Mouse (Mus musculus): ENCODE measurements at regions not wholly inside any gene's neighbourhood (a gene's known extent, or its start where the extent isn't known, plus 50 kb on each side); places are given as distances from the start of the nearest gene placed in this dataset.
A peak's percentile ranks its signal among the peaks of the same experiment; 100 is the strongest.

DNA sequence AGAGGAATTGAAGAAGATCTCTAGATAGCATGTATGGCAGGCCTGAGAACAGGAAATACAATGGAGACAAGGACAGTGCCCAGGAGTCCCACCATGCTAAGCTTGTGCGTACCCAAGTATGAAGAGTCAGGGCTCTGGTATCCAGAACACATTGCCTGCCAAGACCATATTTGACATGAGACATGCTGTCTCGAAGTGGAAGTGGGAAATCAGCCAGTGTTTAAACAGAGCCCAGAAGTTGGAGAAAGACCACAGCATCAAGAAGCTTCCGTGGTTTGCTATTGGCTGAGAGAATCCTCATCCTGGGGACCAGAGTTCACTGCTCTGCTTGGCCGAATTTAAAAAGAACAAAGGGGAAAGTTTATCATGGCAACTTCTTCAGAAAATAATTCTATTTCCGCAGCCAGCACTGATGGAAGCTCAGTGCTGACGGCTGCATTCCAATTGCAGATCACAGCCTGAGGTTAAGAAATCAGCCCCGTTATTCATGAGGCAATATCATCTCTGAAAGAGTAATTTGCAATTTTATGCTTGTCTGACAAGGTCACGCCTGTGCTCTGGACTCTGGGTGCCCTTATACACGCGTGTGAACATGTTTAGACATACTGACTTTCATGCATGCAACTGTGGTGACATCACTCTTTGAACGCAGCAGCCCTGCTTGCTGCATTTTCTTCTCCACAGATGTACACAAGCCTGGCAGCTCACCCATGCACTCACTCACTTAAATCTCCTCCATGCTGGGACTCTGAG, 531.0 kb downstream of the Plekhb2 start:
- WGBS, result 70% methylated on average over 11 of the region's 11 CpGs
- ATAC-seq (ENCODE audit: insufficient number of reproducible peaks, low FRiP score), result no peak

DNA sequence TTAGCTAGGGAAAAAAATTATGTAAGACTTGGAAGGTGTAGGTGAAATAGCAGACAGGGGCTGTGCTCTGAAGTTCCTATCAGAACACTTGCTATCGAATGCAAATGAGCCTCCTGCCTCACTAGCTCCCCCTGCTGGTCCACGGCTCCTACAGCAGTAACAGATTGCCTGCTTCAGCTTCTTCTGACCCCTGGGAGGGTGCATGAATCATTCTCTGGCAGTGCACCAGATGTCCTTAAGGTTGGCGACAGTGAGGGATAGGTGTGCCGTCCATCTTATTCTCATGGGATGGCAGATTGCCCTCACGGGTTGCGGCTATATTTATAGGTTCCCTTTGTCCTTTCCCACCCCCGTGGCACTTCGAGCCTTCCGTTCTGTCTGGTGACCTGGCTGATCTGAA, 535.7 kb downstream of the Plekhb2 start:
- WGBS, result 36% methylated on average over 9 of the region's 9 CpGs
- Histone ChIP-seq H3K36me3 (no peaks in the 10 kb centered on the region), H3K9ac (no peak overlapping the region), H3K4me3 (no peak overlapping the region), H3K27ac (ENCODE audit: poor library complexity, severe bottlenecking) (no peak overlapping the region), H3K4me2 (0 out of 2 replicates have a peak overlapping the region, but pooled peaks have one; percentile 25), H3K9me3 (replicated peaks) (no peaks in the 10 kb centered on the region), H3K27me3 (replicated peaks) (no peaks in the 10 kb centered on the region), H3K4me1 (replicated peaks) (no peaks in the 10 kb centered on the region)
- no peak for ATAC-seq (ENCODE audit: insufficient number of reproducible peaks, low FRiP score)

More for the DNA sequence above, 531.0 kb downstream of the Plekhb2 start:
- Histone ChIP-seq H3K36me3 (no peaks in the 10 kb centered on the region), H3K4me2 (no peak overlapping the region), H3K27ac (ENCODE audit: poor library complexity, severe bottlenecking) (no peak overlapping the region), H3K4me3 (no peak overlapping the region), H3K27me3 (replicated peaks) (no peaks in the 10 kb centered on the region), H3K4me1 (replicated peaks) (no peaks in the 10 kb centered on the region), H3K9me3 (replicated peaks) (0 out of 2 replicates have a peak, but pooled peaks cover 3% of the 10 kb centered on the region), H3K9ac (no peak overlapping the region)

- Histone ChIP-seq H3K27ac (ENCODE audit: poor library complexity, severe bottlenecking) (no peak overlapping the region), H3K4me3 (no peak overlapping the region), H3K9me3 (replicated peaks) (no peaks in the 10 kb centered on the region), H3K27me3 (replicated peaks) (no peaks in the 10 kb centered on the region), H3K4me2 (no peak overlapping the region), H3K9ac (no peak overlapping the region), H3K4me1 (replicated peaks) (no peaks in the 10 kb centered on the region), H3K36me3 (no peaks in the 10 kb centered on the region)
- ATAC-seq (ENCODE audit: insufficient number of reproducible peaks, low FRiP score), result no peak
- 32% methylated on average over 6 of the region's 6 CpGs for WGBS
These were observed 538.4 kb downstream of the Plekhb2 start for GRCm38 (mm10) chr1:35388181-35388580.

GRCm38 (mm10) chr1:35390371-35390770, 540.6 kb downstream of the Plekhb2 start:
- H3K27me3 ChIP-seq (replicated peaks), result no peaks in the 10 kb centered on the region
- 77% methylated on average over 4 of the region's 4 CpGs for WGBS
- no peak for ATAC-seq (ENCODE audit: insufficient number of reproducible peaks, low FRiP score)
- H3K4me3 ChIP-seq, result no peak overlapping the region
- no peaks in the 10 kb centered on the region for H3K4me1 ChIP-seq (replicated peaks)
- H3K9me3 ChIP-seq (replicated peaks), result no peaks in the 10 kb centered on the region
- H3K36me3 ChIP-seq, result no peaks in the 10 kb centered on the region
- no peak overlapping the region for H3K4me2 ChIP-seq
- H3K27ac ChIP-seq (ENCODE audit: poor library complexity, severe bottlenecking), result no peak overlapping the region
- H3K9ac ChIP-seq, result no peak overlapping the region

DNA sequence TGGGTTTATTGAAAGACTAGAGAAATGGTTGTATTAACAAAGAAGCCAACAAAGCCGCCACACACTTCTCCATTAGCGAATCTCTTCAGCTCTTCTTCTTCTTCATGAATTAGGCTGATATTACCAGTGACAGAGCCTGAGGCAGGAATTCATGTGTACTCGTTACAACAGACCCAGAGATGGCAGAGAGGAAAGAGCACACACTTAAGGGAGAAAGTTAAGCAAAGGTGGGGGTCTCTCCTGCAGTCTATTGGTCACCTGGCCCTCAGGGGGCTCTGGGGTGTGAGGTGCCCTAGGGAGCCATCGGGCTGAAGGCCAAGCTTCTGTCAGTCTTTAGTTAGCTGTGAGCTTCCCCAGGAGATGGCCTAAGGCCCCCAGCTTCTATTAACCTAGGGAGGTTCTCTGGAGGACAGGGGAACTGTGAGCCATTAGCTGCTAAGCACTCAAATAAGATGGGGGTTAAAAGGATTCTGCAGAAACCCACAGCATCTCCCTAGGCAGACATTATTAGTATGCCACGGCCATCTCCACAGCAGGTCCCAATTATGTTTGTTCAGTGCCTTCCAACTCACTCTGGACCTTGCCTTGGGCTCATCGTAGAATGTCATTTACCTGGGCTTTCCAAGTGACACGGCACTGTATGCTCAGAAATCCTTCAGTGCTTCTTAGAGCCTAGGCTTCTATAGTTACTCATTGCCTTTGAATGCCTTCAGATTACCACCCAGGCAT, 541.2 kb downstream of the Plekhb2 start:
- H3K27ac ChIP-seq (ENCODE audit: poor library complexity, severe bottlenecking), result no peak overlapping the region
- no peak overlapping the region for H3K9ac ChIP-seq
- ATAC-seq (ENCODE audit: insufficient number of reproducible peaks, low FRiP score), result no peak
- H3K36me3 ChIP-seq, result no peaks in the 10 kb centered on the region
- H3K4me3 ChIP-seq, result no peak overlapping the region
- no peaks in the 10 kb centered on the region for H3K4me1 ChIP-seq (replicated peaks)
- no peaks in the 10 kb centered on the region for H3K27me3 ChIP-seq (replicated peaks)
- H3K9me3 ChIP-seq (replicated peaks), result no peaks in the 10 kb centered on the region
- WGBS, result 74% methylated on average over 7 of the region's 7 CpGs
- H3K4me2 ChIP-seq, result no peak overlapping the region

- no peaks in the 10 kb centered on the region for H3K4me1 ChIP-seq (replicated peaks)
- no peak overlapping the region for H3K4me3 ChIP-seq
- H3K9me3 ChIP-seq (replicated peaks), result no peaks in the 10 kb centered on the region
- no peak overlapping the region for H3K27ac ChIP-seq (ENCODE audit: poor library complexity, severe bottlenecking)
- H3K9ac ChIP-seq, result no peak overlapping the region
- H3K27me3 ChIP-seq (replicated peaks), result no peaks in the 10 kb centered on the region
- no peak overlapping the region for H3K4me2 ChIP-seq
- no peaks in the 10 kb centered on the region for H3K36me3 ChIP-seq
- ATAC-seq (ENCODE audit: insufficient number of reproducible peaks, low FRiP score), result no peak
- 88% methylated on average over 6 of the region's 6 CpGs for WGBS
These were observed 543.9 kb downstream of the Plekhb2 start for GRCm38 (mm10) chr1:35393550-35394118.

GRCm38 (mm10) chr1:35400674-35401359, 551.0 kb downstream of the Plekhb2 start:
- H3K9ac ChIP-seq, result no peak overlapping the region
- H3K9me3 ChIP-seq (replicated peaks), result no peaks in the 10 kb centered on the region
- H3K36me3 ChIP-seq, result no peaks in the 10 kb centered on the region
- no peak for ATAC-seq (ENCODE audit: insufficient number of reproducible peaks, low FRiP score)
- H3K4me1 ChIP-seq (replicated peaks), result no peaks in the 10 kb centered on the region
- H3K4me3 ChIP-seq, result no peak overlapping the region
- WGBS, result 82% methylated on average over 11 of the region's 11 CpGs
- no peak overlapping the region for H3K4me2 ChIP-seq
- no peaks in the 10 kb centered on the region for H3K27me3 ChIP-seq (replicated peaks)
- H3K27ac ChIP-seq (ENCODE audit: poor library complexity, severe bottlenecking), result no peak overlapping the region

- no peaks in the 10 kb centered on the region for H3K36me3 ChIP-seq
- WGBS, result 91% methylated on average over 4 of the region's 4 CpGs
- no peak overlapping the region for H3K9ac ChIP-seq
- H3K27ac ChIP-seq (ENCODE audit: poor library complexity, severe bottlenecking), result no peak overlapping the region
- H3K4me3 ChIP-seq, result no peak overlapping the region
- no peak for ATAC-seq (ENCODE audit: insufficient number of reproducible peaks, low FRiP score)
- H3K4me1 ChIP-seq (replicated peaks), result no peaks in the 10 kb centered on the region
- H3K9me3 ChIP-seq (replicated peaks), result no peaks in the 10 kb centered on the region
- no peaks in the 10 kb centered on the region for H3K27me3 ChIP-seq (replicated peaks)
- H3K4me2 ChIP-seq, result no peak overlapping the region
These were observed 553.2 kb downstream of the Plekhb2 start for GRCm38 (mm10) chr1:35402995-35403394.

- WGBS, result 68% methylated on average over 6 of the region's 6 CpGs
- H3K36me3 ChIP-seq, result no peaks in the 10 kb centered on the region
- H3K27ac ChIP-seq (ENCODE audit: poor library complexity, severe bottlenecking), result no peak overlapping the region
- no peaks in the 10 kb centered on the region for H3K4me1 ChIP-seq (replicated peaks)
- no peak overlapping the region for H3K4me3 ChIP-seq
- no peaks in the 10 kb centered on the region for H3K9me3 ChIP-seq (replicated peaks)
- ATAC-seq (ENCODE audit: insufficient number of reproducible peaks, low FRiP score), result no peak
- no peaks in the 10 kb centered on the region for H3K27me3 ChIP-seq (replicated peaks)
- no peak overlapping the region for H3K9ac ChIP-seq
- no peak overlapping the region for H3K4me2 ChIP-seq
These were observed 555.6 kb downstream of the Plekhb2 start for GRCm38 (mm10) chr1:35405418-35405817.

DNA sequence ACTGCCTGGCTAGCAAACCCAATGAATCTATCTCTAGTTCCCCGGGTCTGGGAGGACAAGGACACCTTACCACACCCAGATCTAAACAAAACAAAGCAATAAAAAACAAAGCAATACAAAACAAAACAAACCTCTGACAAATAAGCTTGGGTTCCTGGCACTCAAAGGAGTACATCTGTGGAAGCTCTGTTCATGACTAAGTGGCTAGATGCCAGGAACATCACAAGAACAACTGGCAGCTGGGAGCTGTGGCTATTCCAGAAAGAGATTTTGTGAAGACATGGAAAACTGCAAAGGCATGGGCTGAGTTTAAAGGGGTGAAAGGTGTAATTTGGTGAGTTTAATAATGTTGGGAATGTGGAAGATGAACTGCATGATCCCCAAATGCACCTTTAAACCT, 565.9 kb downstream of the Plekhb2 start:
- no peaks in the 10 kb centered on the region for H3K36me3 ChIP-seq
- H3K4me2 ChIP-seq, result no peak overlapping the region
- no peak overlapping the region for H3K9ac ChIP-seq
- no peaks in the 10 kb centered on the region for H3K27me3 ChIP-seq (replicated peaks)
- no peak for ATAC-seq (ENCODE audit: insufficient number of reproducible peaks, low FRiP score)
- H3K4me1 ChIP-seq (replicated peaks), result no peaks in the 10 kb centered on the region
- H3K4me3 ChIP-seq, result no peak overlapping the region
- H3K9me3 ChIP-seq (replicated peaks), result no peaks in the 10 kb centered on the region
- 67% methylated on average over 1 of the region's 1 CpGs for WGBS
- H3K27ac ChIP-seq (ENCODE audit: poor library complexity, severe bottlenecking), result no peak overlapping the region

Data from heart, embryonic 12.5 days (tissue).